Mouse (Mus musculus) liver, postnatal 0 days (tissue): ENCODE results near the gene Aebp1. TPM values are rescaled to one million over a fixed set of nuclear protein-coding genes. Genes with fewer than 3 reads are reported as not detected.
A peak's percentile ranks its signal among the peaks of the same experiment; 100 is the strongest.

Experiments used
- ATAC-seq: fragments of 200-750 bp; cut with Nextera tagmentation; 2 replicates; pipeline ENCODE4 v1.8.0; 2017; ENCODE audit warnings: mild to moderate bottlenecking, moderate library complexity
- DNase-seq: peaks from one replicate; pipeline ENCODE4 v3.0.0-alpha.2; 2016
- H3K27ac ChIP-seq: fragments of 300-500 bp; sonication (generic); 2 replicates; pipeline ENCODE4 v1.5.1; 2014; ENCODE audit warnings: antibody characterized with exemption, moderate library complexity, mild to moderate bottlenecking, low read depth
- H3K27me3 ChIP-seq: fragments of 300-500 bp; sonication (generic); 2 replicates; pipeline ENCODE4 v1.6.1; 2014; ENCODE audit warnings: low read length, control low read depth, mixed read lengths; ENCODE audit not compliant: insufficient read depth
- H3K36me3 ChIP-seq: fragments of 300-500 bp; sonication (generic); replicated peaks from 2 replicates; pipeline ENCODE4 v1.6.1; 2014; ENCODE audit warnings: mild to moderate bottlenecking, control low read depth, low read length, moderate library complexity, mixed read lengths; ENCODE audit not compliant: insufficient read depth
- H3K4me1 ChIP-seq: fragments of 300-500 bp; sonication (generic); 2 replicates; pipeline ENCODE4 v1.6.1; 2014; ENCODE audit warnings: antibody characterized with exemption, mild to moderate bottlenecking, control low read depth; ENCODE audit not compliant: insufficient read depth
- H3K4me2 ChIP-seq: fragments of 300-500 bp; sonication (generic); 2 replicates; pipeline ENCODE4 v1.6.1; 2014; ENCODE audit warnings: low read depth, mild to moderate bottlenecking, low read length, moderate library complexity, mixed read lengths
- H3K4me3 ChIP-seq: fragments of 300-500 bp; sonication (generic); 2 replicates; pipeline ENCODE4 v1.5.1; 2014; ENCODE audit warnings: low read depth, low read length
- H3K9ac ChIP-seq: fragments of 300-500 bp; sonication (generic); replicated peaks from 2 replicates; pipeline ENCODE4 v1.6.1; 2014; ENCODE audit warnings: mild to moderate bottlenecking, moderate library complexity
- H3K9me3 ChIP-seq: fragments of 300-500 bp; sonication (generic); 2 replicates; pipeline ENCODE4 v1.6.1; 2016; ENCODE audit warnings: mild to moderate bottlenecking, control low read depth, low read length, mixed read lengths
- CTCF ChIP-seq: sonication (generic); IDR thresholded peaks from 2 replicates; pipeline ENCODE4 v1.5.1; 2016; ENCODE audit warnings: antibody characterized with exemption, low read depth
- EP300 ChIP-seq: IDR thresholded peaks from 2 replicates; pipeline ENCODE4 v1.6.1; 2016; ENCODE audit warnings: antibody characterized with exemption, low read depth, mild to moderate bottlenecking
- WGBS: fragments of 180-500 bp; shearing (Covaris S2); extraction: QIAGEN DNeasy Blood & Tissue Kit; methylation state at CpG from one replicate; pipeline ENCODE4 v1.1.7; 2014; ENCODE audit not compliant: insufficient replicate concordance; 5-methylcytosine and 5-hydroxymethylcytosine counted together
- polyA plus RNA-seq: library from polyadenylated mRNA; unstranded; fragments of >200 nt; fragmentation: Nextera tagmentation; extraction: Ambion mirVana; gene quantifications from 2 replicates; pipeline ENCODE4 v1.2.1, GENCODE M21; 2015

The Aebp1 gene
- polyA plus RNA-seq, 1 experiment from 2014 or later: 3.1 TPM

DNA sequence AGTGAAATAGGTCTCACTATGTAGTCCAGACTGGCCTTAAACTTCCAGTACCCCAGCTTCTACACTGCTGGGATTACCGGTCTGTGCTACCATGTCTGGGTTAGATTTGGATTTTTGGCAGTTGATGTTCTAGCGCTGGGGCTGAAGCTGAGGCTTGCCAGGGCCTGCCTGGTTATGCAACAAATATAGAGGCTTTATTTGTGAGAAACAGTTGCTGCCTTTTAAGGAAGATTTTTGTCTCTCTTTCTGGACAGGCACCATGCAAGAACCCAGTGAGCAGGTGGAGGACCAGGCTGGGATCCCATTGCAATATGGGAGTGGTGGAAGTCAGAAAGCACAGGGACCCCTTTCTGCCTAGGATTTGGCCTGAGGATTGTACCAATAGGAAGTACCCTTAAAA lies 20.0 kb upstream of the Aebp1 start:
- H3K27ac ChIP-seq: no peak overlapping the region
- DNase-seq (no peak), ATAC-seq (no peak)
- no peaks in the 10 kb centered on the region for H3K27me3 ChIP-seq
- H3K9ac ChIP-seq: no peak overlapping the region
- TF ChIP-seq EP300 (no peak), CTCF (no peak)
- no peaks in the 10 kb centered on the region for H3K9me3 ChIP-seq
- H3K4me1 ChIP-seq: peaks cover 10% of the 10 kb centered on the region; the same call in 1 of the 2 replicates
- 92% methylated on average over 2 of the region's 2 CpGs for WGBS
- H3K4me3 ChIP-seq: no peak overlapping the region
- no peak overlapping the region for H3K4me2 ChIP-seq
- H3K36me3 ChIP-seq: no peaks in the 10 kb centered on the region

DNA sequence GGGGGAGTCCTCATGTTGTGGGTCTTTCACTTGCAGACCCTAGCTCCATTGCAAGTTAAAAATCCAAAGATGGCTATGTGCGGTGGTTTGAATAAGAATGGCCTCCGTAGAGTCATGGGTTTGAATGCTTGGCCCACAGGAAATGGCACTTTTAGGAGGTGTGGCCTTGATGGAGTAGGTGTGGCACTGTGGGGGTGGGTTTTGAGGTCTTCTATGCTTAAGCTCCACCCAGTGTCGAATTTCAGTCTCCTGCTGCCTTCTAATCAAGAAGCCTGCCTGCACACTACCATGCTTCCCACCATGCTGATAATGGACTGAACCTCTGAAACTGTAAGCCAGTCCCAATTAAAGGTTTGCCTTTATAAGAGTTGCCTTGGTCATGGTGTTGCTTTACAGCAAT lies 18.6 kb upstream of the Aebp1 start:
- H3K4me2 ChIP-seq: no peak overlapping the region
- peaks cover 2% of the 10 kb centered on the region; the same call in 1 of the 2 replicates for H3K4me1 ChIP-seq
- no peaks in the 10 kb centered on the region for H3K36me3 ChIP-seq
- 79% methylated on average over 3 of the region's 3 CpGs for WGBS
- H3K4me3 ChIP-seq: no peak overlapping the region
- no peak overlapping the region for H3K9ac ChIP-seq
- no peak for DNase-seq
- no peak overlapping the region for H3K27ac ChIP-seq
- no peaks in the 10 kb centered on the region for H3K27me3 ChIP-seq
- no peaks in the 10 kb centered on the region for H3K9me3 ChIP-seq
- ATAC-seq: no peak
- no peak for TF ChIP-seq CTCF
- no peak for TF ChIP-seq EP300

DNA sequence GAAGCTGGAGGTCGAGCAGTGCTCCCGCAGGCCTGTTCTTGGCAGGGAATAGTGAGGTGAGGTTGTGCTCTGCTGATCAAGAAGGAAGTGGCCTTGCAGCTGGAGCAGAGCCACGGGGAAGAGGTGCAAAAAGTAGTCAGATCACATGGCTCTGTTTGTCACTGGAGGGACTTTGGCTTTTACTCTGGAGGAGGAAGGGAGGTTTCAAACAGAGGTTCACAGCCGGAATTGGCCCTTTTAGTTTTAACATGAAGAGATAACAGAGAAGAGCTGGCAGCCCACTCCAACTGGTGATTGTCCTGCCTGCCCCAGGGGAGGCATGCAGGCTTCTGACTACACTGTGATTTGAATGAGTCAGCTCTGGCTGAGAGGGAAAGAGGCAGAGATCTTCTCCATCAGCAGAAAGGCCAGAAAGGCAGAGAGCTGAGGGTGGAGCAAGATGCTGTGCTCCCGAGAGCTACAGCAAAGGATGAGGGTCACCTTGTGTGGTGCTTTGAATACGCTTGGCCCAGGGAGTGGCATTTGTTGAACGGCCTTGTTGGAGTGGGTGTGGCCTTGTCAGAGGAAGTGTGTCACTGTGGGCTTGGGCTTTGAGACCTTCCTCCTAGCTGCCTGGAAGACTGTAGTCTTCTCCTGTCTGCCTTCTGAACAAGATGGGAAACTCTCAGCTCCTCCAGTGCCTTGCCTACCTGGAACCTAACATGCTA lies 15.0 kb upstream of the Aebp1 start:
- WGBS: 46% methylated on average over 7 of the region's 7 CpGs
- no peak overlapping the region for H3K4me2 ChIP-seq
- H3K27me3 ChIP-seq: no peaks in the 10 kb centered on the region
- 0 out of 2 replicates have a peak overlapping the region, but pooled peaks have one; percentile 11 for H3K27ac ChIP-seq
- DNase-seq: no peak
- no peak for ATAC-seq
- H3K4me1 ChIP-seq: no peaks in the 10 kb centered on the region; the same call in 1 of the 2 replicates
- no peak overlapping the region for H3K9ac ChIP-seq
- H3K4me3 ChIP-seq: no peak overlapping the region
- no peak for TF ChIP-seq EP300
- TF ChIP-seq CTCF: no peak
- H3K36me3 ChIP-seq: no peaks in the 10 kb centered on the region
- H3K9me3 ChIP-seq: no peaks in the 10 kb centered on the region

DNA sequence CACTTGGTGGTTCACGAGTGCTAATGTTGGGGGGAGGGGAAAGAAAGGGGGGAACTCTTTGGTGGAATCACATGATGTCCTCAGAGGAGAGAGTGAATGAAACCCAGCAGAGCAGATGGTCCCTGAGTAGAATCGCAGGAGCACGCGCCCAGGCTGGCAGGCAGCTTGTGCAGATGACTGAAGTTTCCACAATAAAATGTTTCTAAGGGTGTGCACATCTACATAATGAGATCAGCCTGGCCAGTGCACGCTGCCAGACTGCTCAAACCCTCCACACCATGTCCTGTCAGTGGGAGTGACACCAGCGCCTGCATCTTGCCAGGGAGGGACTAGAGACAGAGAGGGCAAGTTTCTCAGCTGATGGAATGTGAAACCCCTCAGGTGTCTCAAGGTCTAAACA lies 13.0 kb upstream of the Aebp1 start:
- 70% methylated on average over 6 of the region's 6 CpGs for WGBS
- ATAC-seq: no peak
- no peak overlapping the region for H3K4me2 ChIP-seq
- H3K4me1 ChIP-seq: no peaks in the 10 kb centered on the region; the same call in 1 of the 2 replicates
- H3K27ac ChIP-seq: no peak overlapping the region
- no peak for TF ChIP-seq EP300
- TF ChIP-seq CTCF: no peak
- DNase-seq: no peak
- H3K4me3 ChIP-seq: no peak overlapping the region
- no peak overlapping the region for H3K9ac ChIP-seq
- no peaks in the 10 kb centered on the region for H3K36me3 ChIP-seq
- H3K9me3 ChIP-seq: no peaks in the 10 kb centered on the region
- H3K27me3 ChIP-seq: no peaks in the 10 kb centered on the region

DNA sequence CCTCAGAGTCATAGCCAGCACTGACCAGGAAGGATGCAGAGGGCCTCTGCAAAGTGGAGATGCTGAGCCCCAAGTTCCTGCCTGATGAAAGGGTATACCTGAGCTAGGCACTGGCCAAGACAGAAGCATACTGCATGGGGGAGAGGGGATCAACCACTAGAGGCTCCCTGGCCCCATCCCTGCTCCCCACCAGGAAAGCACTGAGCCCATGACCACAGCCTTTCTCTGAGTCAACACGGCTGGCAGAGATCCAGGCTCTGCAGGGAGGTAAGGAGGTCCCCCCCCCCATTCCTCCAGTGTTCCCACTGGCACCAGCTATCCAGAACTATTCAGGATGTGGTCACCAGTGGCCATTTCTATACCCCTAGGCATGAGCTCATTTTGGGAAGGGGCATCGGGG lies 12.4 kb upstream of the Aebp1 start:
- no peak for TF ChIP-seq CTCF
- TF ChIP-seq EP300: no peak
- DNase-seq: no peak
- H3K36me3 ChIP-seq: no peaks in the 10 kb centered on the region
- WGBS: 50% methylated on average over 2 of the region's 2 CpGs
- no peak overlapping the region for H3K4me2 ChIP-seq
- H3K4me1 ChIP-seq: no peaks in the 10 kb centered on the region; the same call in 1 of the 2 replicates
- no peak for ATAC-seq
- H3K27me3 ChIP-seq: no peaks in the 10 kb centered on the region
- no peaks in the 10 kb centered on the region for H3K9me3 ChIP-seq
- H3K27ac ChIP-seq: no peak overlapping the region
- no peak overlapping the region for H3K4me3 ChIP-seq
- H3K9ac ChIP-seq: no peak overlapping the region

DNA sequence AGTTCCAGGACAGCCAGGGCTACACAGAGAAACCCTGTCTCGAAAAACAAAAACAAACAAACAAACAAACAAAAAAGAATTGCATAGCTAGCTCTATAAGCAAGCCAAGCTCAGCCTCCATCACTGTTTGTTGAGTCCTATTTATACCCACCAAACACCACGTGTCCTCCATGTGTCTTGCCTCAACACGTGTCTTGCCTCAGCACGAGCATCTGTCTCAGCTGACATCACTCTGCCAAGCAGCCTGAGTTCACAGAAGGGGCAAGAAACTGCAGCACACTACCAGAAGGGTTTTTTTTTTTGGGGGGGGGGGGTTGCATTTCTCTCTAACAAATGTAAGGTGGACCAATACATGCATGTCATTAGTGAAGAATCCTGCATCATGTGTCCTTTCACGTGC lies 11.3 kb upstream of the Aebp1 start:
- Histone ChIP-seq H3K9me3 (no peaks in the 10 kb centered on the region), H3K27ac (no peak overlapping the region), H3K36me3 (no peaks in the 10 kb centered on the region), H3K4me1 (no peaks in the 10 kb centered on the region; the same call in 1 of the 2 replicates), H3K27me3 (no peaks in the 10 kb centered on the region), H3K4me2 (no peak overlapping the region), H3K9ac (no peak overlapping the region), H3K4me3 (no peak overlapping the region)
- no peak for ATAC-seq
- DNase-seq: no peak
- no peak for TF ChIP-seq EP300
- TF ChIP-seq CTCF: no peak
- WGBS: 56% methylated on average over 5 of the region's 5 CpGs
